Mouse (Mus musculus) stomach, postnatal 0 days (tissue): ENCODE measurements around the gene Creb5. TPM values are rescaled to one million over a fixed set of nuclear protein-coding genes. Genes with fewer than 3 reads are reported as not detected.
A peak's percentile ranks its signal among the peaks of the same experiment; 100 is the strongest.

Experiments
- ATAC-seq: fragments of 200-750 bp; cut with Nextera tagmentation; 2 replicates; pipeline ENCODE4 v1.8.0; 2017; ENCODE audit not compliant: low FRiP score, low TSS enrichment
- DNase-seq: peaks from one replicate; pipeline ENCODE4 v3.0.0-alpha.2; 2016; ENCODE audit warnings: low spot score
- H3K27ac ChIP-seq: fragments of 300-500 bp; sonication (generic); replicated peaks from 2 replicates; pipeline ENCODE4 v1.5.1; 2014; ENCODE audit warnings: mild to moderate bottlenecking, control low read depth
- H3K27me3 ChIP-seq: fragments of 300-500 bp; sonication (generic); 2 replicates; pipeline ENCODE4 v1.6.1; 2014; ENCODE audit warnings: low read length; ENCODE audit not compliant: control insufficient read depth, insufficient read depth
- H3K36me3 ChIP-seq: fragments of 300-500 bp; sonication (generic); 2 replicates; pipeline ENCODE4 v1.6.1; 2014; ENCODE audit warnings: low read length, mixed read lengths; ENCODE audit not compliant: control insufficient read depth, insufficient read depth
- H3K4me1 ChIP-seq: fragments of 300-500 bp; sonication (generic); replicated peaks from 2 replicates; pipeline ENCODE4 v1.6.1; 2014; ENCODE audit warnings: antibody characterized with exemption; ENCODE audit not compliant: control insufficient read depth, insufficient read depth
- H3K4me2 ChIP-seq: fragments of 300-500 bp; sonication (generic); replicated peaks from 2 replicates; pipeline ENCODE4 v1.6.1; 2014; ENCODE audit warnings: low read depth, mild to moderate bottlenecking, control low read depth, moderate library complexity
- H3K4me3 ChIP-seq: fragments of 300-500 bp; sonication (generic); 2 replicates; pipeline ENCODE4 v1.5.1; 2014; ENCODE audit warnings: low read depth, low read length, control low read depth
- H3K9ac ChIP-seq: fragments of 300-500 bp; sonication (generic); 2 replicates; pipeline ENCODE4 v1.6.1; 2014; ENCODE audit warnings: mild to moderate bottlenecking, low read length, control low read depth, mixed read lengths
- H3K9me3 ChIP-seq: fragments of 300-500 bp; sonication (generic); 2 replicates; pipeline ENCODE4 v1.6.1; 2016; ENCODE audit warnings: low read length; ENCODE audit not compliant: control insufficient read depth
- CTCF ChIP-seq: IDR thresholded peaks from 2 replicates; pipeline ENCODE4 v1.5.1; 2016; ENCODE audit warnings: antibody characterized with exemption, low read depth, mild to moderate bottlenecking, moderate library complexity
- EP300 ChIP-seq: optimal IDR thresholded peaks from 2 replicates; pipeline ENCODE3; 2016; ENCODE audit warnings: antibody characterized with exemption
- WGBS: fragments of 180-500 bp; shearing (Covaris S2); extraction: QIAGEN DNeasy Blood & Tissue Kit; methylation state at CpG from one replicate; pipeline ENCODE4 v1.1.7; 2014; 5-methylcytosine and 5-hydroxymethylcytosine counted together
- polyA plus RNA-seq: library from polyadenylated mRNA; unstranded; fragments of >200 nt; fragmentation: Nextera tagmentation; extraction: Ambion mirVana; gene quantifications from 2 replicates; pipeline ENCODE4 v1.2.1, GENCODE M21; 2015

Creb5 gene
- 3.2 and 5.3 TPM in 2 replicates for polyA plus RNA-seq

DNA sequence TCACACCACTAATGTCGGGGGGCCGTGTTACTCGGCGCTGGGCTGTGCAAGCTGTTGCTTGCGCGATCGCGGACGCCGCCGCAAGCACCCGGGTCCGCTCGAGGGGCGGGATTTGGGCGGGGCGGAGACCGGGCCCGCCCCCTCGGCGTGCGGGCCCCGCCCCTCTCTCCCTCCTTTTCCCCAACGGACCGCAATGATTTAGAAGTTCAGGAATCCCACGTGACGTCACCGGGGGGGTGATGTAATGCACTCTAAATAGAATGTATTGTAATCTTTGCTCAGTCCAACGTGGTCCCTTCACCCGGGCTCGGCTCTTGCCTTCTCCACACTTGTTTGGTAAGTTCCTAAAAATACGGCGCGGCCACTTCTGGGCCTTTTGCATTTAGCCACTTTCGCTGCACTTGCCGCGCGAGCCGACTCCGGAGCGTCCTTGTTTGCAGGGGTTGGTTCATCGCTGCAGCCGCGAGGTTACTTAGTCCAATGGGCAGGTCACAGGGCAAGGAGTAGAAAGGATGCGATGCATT lies at the start of gene Creb5:
Gene Creb5, plus strand, starts transcription at position 233 of the 524 bp plus-strand sequence.
- Histone ChIP-seq H3K36me3 (no peaks in the 10 kb centered on the region), H3K4me2 (peak within 1 kb of the TSS; percentile 93), H3K9me3 (no peaks in the 10 kb centered on the region), H3K9ac (peak within 1 kb of the TSS; percentile 59), H3K27me3 (no peaks in the 10 kb centered on the region), H3K4me1 (no peaks in the 10 kb centered on the region), H3K4me3 (peak within 1 kb of the TSS; percentile 59), H3K27ac (0 out of 2 replicates have a peak within 1 kb of the TSS, but pooled peaks have one; percentile 30)
- under 1% methylated on average over 45 of the region's 45 CpGs for WGBS
- peak; percentile 89 for ATAC-seq
- DNase-seq = peak; percentile 82
- TF ChIP-seq EP300 (no peak), CTCF (no peak)

DNA sequence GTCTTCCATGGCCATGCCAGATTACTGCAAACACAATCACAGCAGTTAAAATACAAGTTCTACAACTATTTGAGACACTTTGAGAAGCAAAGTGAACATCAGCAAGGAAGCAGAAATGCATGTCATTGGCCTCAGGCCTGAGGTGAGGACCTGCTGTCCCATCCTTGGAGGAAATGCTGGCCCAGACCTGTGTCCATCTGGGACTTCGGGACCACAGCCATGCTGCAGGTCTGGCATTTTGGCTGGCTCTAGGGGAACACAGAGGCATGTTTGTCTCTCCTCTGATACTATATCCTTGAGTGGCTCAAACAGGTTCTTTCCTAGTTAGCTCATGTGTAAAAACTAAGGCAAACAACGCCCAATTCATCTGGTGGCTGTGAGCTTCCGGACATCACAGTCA lies 27.2 kb upstream of the Creb5 start:
- H3K4me3 ChIP-seq = no peak overlapping the region
- H3K36me3 ChIP-seq = no peaks in the 10 kb centered on the region
- DNase-seq (no peak), ATAC-seq (no peak)
- no peak overlapping the region for H3K9ac ChIP-seq
- no peak overlapping the region for H3K4me2 ChIP-seq
- no peaks in the 10 kb centered on the region for H3K4me1 ChIP-seq
- TF ChIP-seq CTCF (no peak), EP300 (no peak)
- no peaks in the 10 kb centered on the region for H3K27me3 ChIP-seq
- H3K27ac ChIP-seq = no peak overlapping the region
- WGBS = 87% methylated on average over 3 of the region's 3 CpGs
- H3K9me3 ChIP-seq = no peaks in the 10 kb centered on the region

DNA sequence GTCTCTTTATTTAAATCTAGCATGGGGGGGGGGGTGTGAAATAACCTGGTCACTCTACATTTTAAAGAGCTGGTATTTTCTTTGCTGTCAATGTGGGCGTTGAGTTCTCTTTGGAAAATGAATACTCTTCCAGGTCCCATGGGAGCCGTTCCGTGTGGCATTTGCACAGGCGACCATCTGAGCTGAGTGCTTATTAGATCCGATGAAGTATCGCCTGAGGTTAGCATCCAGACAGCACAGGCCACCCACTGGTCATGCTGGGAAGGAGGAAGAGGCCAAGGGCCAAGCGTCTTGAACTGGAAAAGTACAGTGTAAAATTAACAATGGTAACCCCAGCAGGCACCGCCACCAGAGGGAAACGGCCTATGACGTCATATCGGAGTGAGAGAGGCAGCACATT lies 24.7 kb upstream of the Creb5 start:
- no peak overlapping the region for H3K4me3 ChIP-seq
- 83% methylated on average over 11 of the region's 11 CpGs for WGBS
- ATAC-seq = no peak

DNA sequence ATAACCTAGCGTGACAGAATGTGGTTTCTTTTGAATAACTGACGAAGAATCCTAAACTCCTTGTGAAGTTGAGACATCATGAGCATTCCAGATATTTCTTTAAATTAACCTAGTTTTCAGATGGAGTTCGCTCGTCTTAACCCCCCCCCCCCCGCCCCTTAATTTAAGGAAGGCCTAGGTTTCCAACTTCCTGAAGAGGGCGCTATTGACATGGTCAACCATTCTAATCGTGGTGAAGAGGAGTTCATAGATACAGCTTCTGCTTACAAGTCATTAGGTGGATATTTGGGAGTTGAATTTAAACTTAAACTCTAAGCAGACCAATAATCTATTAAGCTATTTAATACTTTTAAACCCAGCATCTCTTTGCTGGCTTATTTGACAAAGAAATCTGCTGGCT lies 20.0 kb upstream of the Creb5 start:
- H3K27ac ChIP-seq = no peak overlapping the region
- H3K27me3 ChIP-seq = no peaks in the 10 kb centered on the region
- no peak overlapping the region for H3K4me2 ChIP-seq
- TF ChIP-seq EP300 = no peak
- peak; percentile 66 for TF ChIP-seq CTCF
- 25% methylated on average over 7 of the region's 7 CpGs for WGBS
- no peak for ATAC-seq
- H3K4me3 ChIP-seq = no peak overlapping the region
- no peak overlapping the region for H3K9ac ChIP-seq
- no peaks in the 10 kb centered on the region for H3K36me3 ChIP-seq
- no peaks in the 10 kb centered on the region for H3K4me1 ChIP-seq
- H3K9me3 ChIP-seq = no peaks in the 10 kb centered on the region
- DNase-seq = no peak

More for the DNA sequence above, 24.7 kb upstream of the Creb5 start:
- Histone ChIP-seq H3K9ac (no peak overlapping the region), H3K27ac (no peak overlapping the region), H3K36me3 (no peaks in the 10 kb centered on the region), H3K4me1 (no peaks in the 10 kb centered on the region), H3K27me3 (no peaks in the 10 kb centered on the region), H3K9me3 (no peaks in the 10 kb centered on the region), H3K4me2 (no peak overlapping the region)
- DNase-seq = no peak
- TF ChIP-seq CTCF (no peak), EP300 (no peak)

DNA sequence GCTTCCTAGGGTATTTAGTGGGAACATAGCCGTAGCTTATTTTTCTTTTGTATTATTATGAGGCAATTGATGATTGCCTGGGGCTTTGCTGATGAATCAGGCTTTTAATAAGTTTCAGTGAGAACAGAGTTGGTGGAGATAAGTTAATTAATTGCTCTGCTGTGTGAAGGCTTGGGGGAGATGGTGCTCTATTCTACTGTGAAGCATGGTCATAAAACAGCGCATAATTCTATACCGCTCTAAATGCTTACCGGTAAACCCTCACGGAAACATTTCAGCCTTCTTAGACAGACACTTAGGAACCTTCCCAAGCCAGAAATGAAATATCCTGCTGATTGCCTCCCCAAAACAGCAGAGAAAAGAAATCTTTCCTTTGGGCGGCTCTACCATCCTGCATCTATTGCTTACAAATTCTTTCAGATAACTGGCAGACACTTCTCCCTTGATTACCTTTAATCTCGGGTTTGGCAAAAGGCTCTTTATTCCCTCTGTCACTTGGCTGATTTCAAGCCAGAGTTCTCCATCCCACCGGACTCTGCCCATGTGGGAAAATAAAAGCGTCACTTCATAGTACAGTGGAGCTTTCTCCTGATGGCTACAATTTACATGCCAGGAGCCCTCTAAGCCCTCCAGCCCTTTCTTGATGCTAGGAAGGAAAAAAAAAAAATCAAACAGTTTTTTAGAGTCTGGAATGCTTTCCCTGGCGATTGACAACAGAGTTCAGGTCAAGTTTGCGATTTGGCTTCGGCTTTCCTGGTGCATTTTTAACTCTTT lies 19.2 kb upstream of the Creb5 start:
- 29% methylated on average over 12 of the region's 12 CpGs for WGBS
- no peak overlapping the region for H3K4me2 ChIP-seq
- DNase-seq (no peak), ATAC-seq (no peak)
- H3K9ac ChIP-seq = no peak overlapping the region
- no peaks in the 10 kb centered on the region for H3K4me1 ChIP-seq
- TF ChIP-seq CTCF (no peak), EP300 (no peak)
- H3K9me3 ChIP-seq = no peaks in the 10 kb centered on the region
- H3K36me3 ChIP-seq = no peaks in the 10 kb centered on the region
- H3K27me3 ChIP-seq = no peaks in the 10 kb centered on the region
- no peak overlapping the region for H3K27ac ChIP-seq
- H3K4me3 ChIP-seq = no peak overlapping the region

DNA sequence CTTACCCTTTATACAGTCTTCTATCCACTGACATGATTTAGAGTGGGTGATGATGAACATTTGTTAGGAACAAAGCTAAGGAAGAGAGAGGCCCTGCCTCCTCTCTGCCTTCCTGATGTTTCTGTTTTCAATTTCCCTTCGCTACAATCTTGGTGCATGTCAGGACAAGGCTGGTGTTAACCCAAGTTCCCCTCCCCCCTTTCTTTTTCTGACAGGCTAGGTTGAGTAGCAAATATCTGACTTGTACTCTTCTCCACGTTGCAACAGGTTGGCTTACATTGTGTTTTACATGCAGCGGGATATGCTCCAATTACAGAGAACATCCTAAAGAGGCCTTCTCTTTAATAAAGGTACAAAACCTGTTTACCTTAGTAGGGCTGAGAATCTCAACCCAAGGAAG lies 15.9 kb upstream of the Creb5 start:
- Histone ChIP-seq H3K36me3 (no peaks in the 10 kb centered on the region), H3K4me1 (no peaks in the 10 kb centered on the region), H3K27me3 (no peaks in the 10 kb centered on the region), H3K27ac (no peak overlapping the region), H3K4me2 (no peak overlapping the region), H3K9ac (no peak overlapping the region), H3K4me3 (no peak overlapping the region), H3K9me3 (no peaks in the 10 kb centered on the region)
- TF ChIP-seq EP300 (no peak), CTCF (no peak)
- 60% methylated on average over 3 of the region's 3 CpGs for WGBS
- no peak for DNase-seq
- no peak for ATAC-seq
